Mouse (Mus musculus) heart, embryonic 12.5 days (tissue): ENCODE measurements around the gene Miga2. TPM values are rescaled to one million over a fixed set of nuclear protein-coding genes. Genes with fewer than 3 reads are reported as not detected.

Experiments
- ATAC-seq: fragments of 200-750 bp; cut with Nextera tagmentation; 2 replicates; pipeline ENCODE4 v1.8.0; 2017; ENCODE audit warnings: moderate TSS enrichment, moderate library complexity; ENCODE audit not compliant: insufficient number of reproducible peaks, low FRiP score
- H3K27ac ChIP-seq: fragments of 300-500 bp; sonication (generic); 2 replicates; pipeline ENCODE4 v1.5.1; 2016; ENCODE audit warnings: mild to moderate bottlenecking, moderate library complexity; ENCODE audit not compliant: poor library complexity, severe bottlenecking
- H3K27me3 ChIP-seq: fragments of 300-500 bp; sonication (generic); replicated peaks from 2 replicates; pipeline ENCODE4 v1.6.1; 2016; ENCODE audit warnings: mild to moderate bottlenecking, moderate library complexity
- H3K36me3 ChIP-seq: fragments of 300-500 bp; sonication (generic); 2 replicates; pipeline ENCODE4 v1.6.1; 2016; ENCODE audit warnings: mild to moderate bottlenecking, moderate library complexity
- H3K4me1 ChIP-seq: fragments of 300-500 bp; sonication (generic); replicated peaks from 2 replicates; pipeline ENCODE4 v1.6.1; 2016; ENCODE audit warnings: mild to moderate bottlenecking
- H3K4me2 ChIP-seq: fragments of 300-500 bp; sonication (generic); 2 replicates; pipeline ENCODE4 v1.6.1; 2016; ENCODE audit warnings: mild to moderate bottlenecking, moderate library complexity
- H3K4me3 ChIP-seq: fragments of 300-500 bp; sonication (generic); 2 replicates; pipeline ENCODE4 v1.5.1; 2016; ENCODE audit warnings: mild to moderate bottlenecking
- H3K9ac ChIP-seq: fragments of 300-500 bp; sonication (generic); 2 replicates; pipeline ENCODE4 v1.6.1; 2016; ENCODE audit warnings: mild to moderate bottlenecking, moderate library complexity
- H3K9me3 ChIP-seq: fragments of 300-500 bp; sonication (generic); replicated peaks from 2 replicates; pipeline ENCODE4 v1.6.1; 2016; ENCODE audit warnings: mild to moderate bottlenecking, moderate library complexity
- WGBS: fragments of 180-500 bp; shearing (Covaris S2); methylation state at CpG from one replicate; pipeline ENCODE4 v1.1.7; 2016; 5-methylcytosine and 5-hydroxymethylcytosine counted together
- polyA plus RNA-seq: library from polyadenylated mRNA; unstranded; fragments of >200 nt; fragmentation: Nextera tagmentation; extraction: Ambion mirVana; gene quantifications from 2 replicates; pipeline ENCODE4 v1.2.1, GENCODE M21; 2016

Gene Miga2
- polyA plus RNA-seq, 1 experiment from 2014 or later = 32.7 TPM

GRCm38 (mm10) chr2:30358533-30359531 is 5.2 kb upstream of the Miga2 start, which contains the start of gene Sh3glb2:
Gene Sh3glb2 (minus strand): TSS chr2:30359337.
- no peaks in the 10 kb centered on the region for H3K27me3 ChIP-seq
- H3K4me2 ChIP-seq = peak within 1 kb of the TSS; percentile 92
- peak within 1 kb of the TSS; percentile 84 for H3K4me3 ChIP-seq
- H3K9ac ChIP-seq = peak within 1 kb of the TSS; percentile 92
- 2% methylated on average over 73 of the region's 73 CpGs for WGBS
- H3K27ac ChIP-seq = peak within 1 kb of the TSS; percentile 91
- peak; percentile 78 for ATAC-seq
- peaks cover 44% of the 10 kb centered on the region for H3K4me1 ChIP-seq
- H3K36me3 ChIP-seq = peaks cover 14% of the 10 kb centered on the region
- H3K9me3 ChIP-seq = 0 out of 2 replicates have a peak, but pooled peaks cover 4% of the 10 kb centered on the region

GRCm38 (mm10) chr2:30360626-30361025 is 3.4 kb upstream of the Miga2 start:
- H3K4me1 ChIP-seq = peaks cover 45% of the 10 kb centered on the region
- H3K27ac ChIP-seq = no peak overlapping the region
- H3K4me2 ChIP-seq = no peak overlapping the region
- H3K9ac ChIP-seq = no peak overlapping the region
- H3K4me3 ChIP-seq = no peak overlapping the region
- WGBS = 76% methylated on average over 10 of the region's 10 CpGs
- 0 out of 2 replicates have a peak, but pooled peaks cover 4% of the 10 kb centered on the region for H3K9me3 ChIP-seq
- H3K36me3 ChIP-seq = no peaks in the 10 kb centered on the region
- ATAC-seq = no peak
- no peaks in the 10 kb centered on the region for H3K27me3 ChIP-seq

GRCm38 (mm10) chr2:30362865-30363264 is 1.2 kb upstream of the Miga2 start:
- Histone ChIP-seq H3K36me3 (peaks cover 16% of the 10 kb centered on the region), H3K9me3 (0 out of 2 replicates have a peak, but pooled peaks cover 4% of the 10 kb centered on the region), H3K4me3 (no peak overlapping the region), H3K27ac (no peak overlapping the region), H3K4me1 (peaks cover 39% of the 10 kb centered on the region), H3K4me2 (no peak overlapping the region), H3K27me3 (no peaks in the 10 kb centered on the region), H3K9ac (no peak overlapping the region)
- no peak for ATAC-seq
- 67% methylated on average over 5 of the region's 5 CpGs for WGBS

- 70% methylated on average over 2 of the region's 2 CpGs for WGBS
- H3K27ac ChIP-seq = 0 out of 2 replicates have a peak overlapping the region, but pooled peaks have one; percentile 31
- no peak for ATAC-seq
Measured at GRCm38 (mm10) chr2:30365281-30366069, 1.4 kb downstream of the Miga2 start.

GRCm38 (mm10) chr2:30366203-30366602 is 2.2 kb downstream of the Miga2 start:
- H3K4me2 ChIP-seq = peak overlapping the region; percentile 29

More at GRCm38 (mm10) chr2:30365281-30366069, 1.4 kb downstream of the Miga2 start:
- H3K27me3 ChIP-seq = no peaks in the 10 kb centered on the region
- 0 out of 2 replicates have a peak, but pooled peaks cover 4% of the 10 kb centered on the region for H3K9me3 ChIP-seq
- peak overlapping the region; percentile 74 for H3K4me2 ChIP-seq
- peak overlapping the region; percentile 78 for H3K4me3 ChIP-seq
- peak overlapping the region; percentile 94 for H3K9ac ChIP-seq
- peaks cover 27% of the 10 kb centered on the region for H3K4me1 ChIP-seq
- peaks cover 42% of the 10 kb centered on the region for H3K36me3 ChIP-seq

GRCm38 (mm10) chr2:30371544-30371943 is 7.5 kb downstream of the Miga2 start:
- Histone ChIP-seq H3K9me3 (no peaks in the 10 kb centered on the region), H3K27me3 (no peaks in the 10 kb centered on the region), H3K4me1 (peaks cover 7% of the 10 kb centered on the region), H3K4me3 (no peak overlapping the region), H3K36me3 (peaks cover 96% of the 10 kb centered on the region), H3K4me2 (no peak overlapping the region), H3K27ac (no peak overlapping the region), H3K9ac (no peak overlapping the region)
- no peak for ATAC-seq
- WGBS = 93% methylated on average over 8 of the region's 8 CpGs

More at GRCm38 (mm10) chr2:30366203-30366602, 2.2 kb downstream of the Miga2 start:
- 53% methylated on average over 5 of the region's 5 CpGs for WGBS
- Histone ChIP-seq H3K9ac (no peak overlapping the region; the same call in 1 of the 2 replicates), H3K4me1 (peaks cover 27% of the 10 kb centered on the region), H3K9me3 (0 out of 2 replicates have a peak, but pooled peaks cover 4% of the 10 kb centered on the region), H3K4me3 (no peak overlapping the region), H3K27me3 (no peaks in the 10 kb centered on the region), H3K36me3 (peaks cover 49% of the 10 kb centered on the region), H3K27ac (0 out of 2 replicates have a peak overlapping the region, but pooled peaks have one; percentile 31)
- ATAC-seq = no peak

- no peak for ATAC-seq
- H3K4me3 ChIP-seq = no peak overlapping the region
- H3K4me2 ChIP-seq = no peak overlapping the region
- H3K36me3 ChIP-seq = peaks cover 97% of the 10 kb centered on the region
- no peaks in the 10 kb centered on the region for H3K9me3 ChIP-seq
- no peaks in the 10 kb centered on the region for H3K4me1 ChIP-seq
- H3K9ac ChIP-seq = no peak overlapping the region
- 95% methylated on average over 5 of the region's 5 CpGs for WGBS
- H3K27ac ChIP-seq = no peak overlapping the region
- no peaks in the 10 kb centered on the region for H3K27me3 ChIP-seq
Measured at GRCm38 (mm10) chr2:30372726-30373125, 8.7 kb downstream of the Miga2 start.

GRCm38 (mm10) chr2:30375893-30376292 is 11.9 kb downstream of the Miga2 start:
- H3K9ac ChIP-seq = no peak overlapping the region
- H3K9me3 ChIP-seq = no peaks in the 10 kb centered on the region
- no peak overlapping the region for H3K4me2 ChIP-seq
- H3K27ac ChIP-seq = no peak overlapping the region
- peaks cover 97% of the 10 kb centered on the region for H3K36me3 ChIP-seq
- no peak for ATAC-seq
- WGBS = 92% methylated on average over 10 of the region's 10 CpGs
- H3K27me3 ChIP-seq = no peaks in the 10 kb centered on the region
- no peak overlapping the region for H3K4me3 ChIP-seq
- no peaks in the 10 kb centered on the region for H3K4me1 ChIP-seq

GRCm38 (mm10) chr2:30377721-30378120 is 13.7 kb downstream of the Miga2 start:
- H3K4me2 ChIP-seq = no peak overlapping the region
- H3K9me3 ChIP-seq = no peaks in the 10 kb centered on the region
- WGBS = 84% methylated on average over 5 of the region's 5 CpGs
- H3K27me3 ChIP-seq = no peaks in the 10 kb centered on the region
- H3K27ac ChIP-seq = no peak overlapping the region
- H3K9ac ChIP-seq = no peak overlapping the region
- peaks cover 96% of the 10 kb centered on the region for H3K36me3 ChIP-seq
- no peaks in the 10 kb centered on the region for H3K4me1 ChIP-seq
- H3K4me3 ChIP-seq = no peak overlapping the region
- 0 out of 2 replicates have a peak, but pooled peaks have one; percentile 1 for ATAC-seq

GRCm38 (mm10) chr2:30379307-30379706 is 15.3 kb downstream of the Miga2 start:
- WGBS = 80% methylated on average over 7 of the region's 7 CpGs
- no peaks in the 10 kb centered on the region for H3K4me1 ChIP-seq
- H3K9me3 ChIP-seq = no peaks in the 10 kb centered on the region

More at GRCm38 (mm10) chr2:30379307-30379706, 15.3 kb downstream of the Miga2 start:
- no peak for ATAC-seq
- no peak overlapping the region for H3K4me3 ChIP-seq
- H3K27ac ChIP-seq = no peak overlapping the region
- no peak overlapping the region for H3K4me2 ChIP-seq
- no peak overlapping the region for H3K9ac ChIP-seq
- H3K36me3 ChIP-seq = peaks cover 97% of the 10 kb centered on the region
- no peaks in the 10 kb centered on the region for H3K27me3 ChIP-seq
